Mouse (Mus musculus): ENCODE measurements around the gene Socs1. TPM values are rescaled to one million over a fixed set of nuclear protein-coding genes. Genes with fewer than 3 reads are reported as not detected.

Socs1 gene
- polyA plus RNA-seq, 1 experiment = 1.9 TPM

DNA sequence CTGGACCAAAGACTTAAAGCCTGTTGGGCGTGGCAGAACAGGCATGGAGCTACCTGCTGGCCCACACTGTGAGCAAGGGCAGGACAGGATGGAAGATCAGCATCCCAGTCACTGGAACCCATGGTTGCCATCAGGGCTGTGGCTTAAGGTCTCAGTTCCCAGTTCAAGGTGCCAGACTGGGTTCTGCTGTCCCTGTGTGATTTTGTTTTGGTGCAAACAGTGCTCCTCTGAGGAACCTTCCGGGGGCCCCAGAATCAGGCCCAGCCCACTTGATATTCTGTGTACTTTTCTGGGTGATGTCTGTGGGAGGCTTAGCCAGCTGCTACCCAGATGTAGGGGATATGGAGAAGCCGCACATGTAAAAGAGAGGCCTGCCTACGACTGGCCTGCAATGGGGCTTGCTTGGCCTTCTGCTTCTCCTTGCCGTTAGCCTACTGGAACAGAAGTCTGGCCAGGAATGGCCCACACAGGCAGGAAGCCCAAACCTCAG, 4.7 kb downstream of the Socs1 start:
- H3K9me3 ChIP-seq (replicated peaks; ENCODE audit: control insufficient read depth, insufficient read depth, low read length, poor library complexity, severe bottlenecking) = no peaks in the 10 kb centered on the region
- no peak overlapping the region for H3K4me3 ChIP-seq (ENCODE audit: low read depth, low read length)
- no peaks in the 10 kb centered on the region; the same call in 1 of the 2 replicates for H3K27me3 ChIP-seq (ENCODE audit: control insufficient read depth, insufficient read depth, low read length, poor library complexity, severe bottlenecking)
- H3K27ac ChIP-seq (ENCODE audit: insufficient read depth, low read length) = no peak overlapping the region
- no peak overlapping the region for H3K9ac ChIP-seq (ENCODE audit: low read depth, poor library complexity, severe bottlenecking)
- TF ChIP-seq EP300 (IDR thresholded peaks at IDR 0.05; ENCODE audit: insufficient read depth, low read depth, low read length) = no peak
- no peaks in the 10 kb centered on the region for H3K36me3 ChIP-seq (ENCODE audit: control insufficient read depth, insufficient read depth, low read length, poor library complexity, severe bottlenecking)
- H3K4me1 ChIP-seq (ENCODE audit: control insufficient read depth, insufficient read depth, low read length) = no peaks in the 10 kb centered on the region

DNA sequence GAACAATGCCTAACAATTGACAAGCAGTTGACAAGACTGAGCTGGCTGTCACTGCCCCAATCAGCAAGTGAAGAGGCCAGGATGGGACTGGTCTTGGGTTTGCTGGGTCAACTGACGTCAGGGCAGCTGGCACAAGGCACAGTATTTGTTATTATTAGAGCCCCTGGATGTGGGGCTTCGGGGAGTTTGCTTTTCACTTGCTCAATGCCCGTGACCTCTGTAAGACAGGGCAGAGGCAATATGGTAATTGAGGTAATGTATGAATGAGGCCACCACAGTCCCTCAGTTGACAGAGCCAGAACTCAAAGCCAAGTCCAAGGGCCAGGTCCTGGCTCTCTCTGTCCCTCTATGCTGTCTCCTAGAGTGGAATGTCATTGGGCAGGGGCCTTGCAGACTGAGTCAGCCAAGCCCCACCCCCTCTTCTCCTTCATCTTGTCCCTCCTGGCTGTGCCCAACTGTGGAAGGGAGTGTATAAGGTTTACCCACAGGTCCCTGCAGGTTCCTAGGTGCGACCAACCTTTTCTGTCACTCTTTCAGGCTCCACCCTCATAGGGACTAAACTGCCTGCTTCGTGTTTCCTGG, 7.7 kb downstream of the Socs1 start:
- H3K9ac ChIP-seq (ENCODE audit: low read depth, poor library complexity, severe bottlenecking) = no peak overlapping the region
- no peaks in the 10 kb centered on the region for H3K4me1 ChIP-seq (ENCODE audit: control insufficient read depth, insufficient read depth, low read length)
- no peak overlapping the region for H3K27ac ChIP-seq (ENCODE audit: insufficient read depth, low read length)
- no peaks in the 10 kb centered on the region for H3K27me3 ChIP-seq (ENCODE audit: control insufficient read depth, insufficient read depth, low read length, poor library complexity, severe bottlenecking)
- no peaks in the 10 kb centered on the region for H3K36me3 ChIP-seq (ENCODE audit: control insufficient read depth, insufficient read depth, low read length, poor library complexity, severe bottlenecking)
- H3K9me3 ChIP-seq (replicated peaks; ENCODE audit: control insufficient read depth, insufficient read depth, low read length, poor library complexity, severe bottlenecking) = no peaks in the 10 kb centered on the region
- no peak overlapping the region for H3K4me3 ChIP-seq (ENCODE audit: low read depth, low read length)
- TF ChIP-seq EP300 (IDR thresholded peaks at IDR 0.05; ENCODE audit: insufficient read depth, low read depth, low read length) = no peak
- TF ChIP-seq POLR2A (IDR thresholded peaks at IDR 0.05; ENCODE audit: insufficient read depth, low read length) = no peak
- no peak for TF ChIP-seq CTCF (IDR thresholded peaks at IDR 0.05; ENCODE audit: low read depth, low read length)

DNA sequence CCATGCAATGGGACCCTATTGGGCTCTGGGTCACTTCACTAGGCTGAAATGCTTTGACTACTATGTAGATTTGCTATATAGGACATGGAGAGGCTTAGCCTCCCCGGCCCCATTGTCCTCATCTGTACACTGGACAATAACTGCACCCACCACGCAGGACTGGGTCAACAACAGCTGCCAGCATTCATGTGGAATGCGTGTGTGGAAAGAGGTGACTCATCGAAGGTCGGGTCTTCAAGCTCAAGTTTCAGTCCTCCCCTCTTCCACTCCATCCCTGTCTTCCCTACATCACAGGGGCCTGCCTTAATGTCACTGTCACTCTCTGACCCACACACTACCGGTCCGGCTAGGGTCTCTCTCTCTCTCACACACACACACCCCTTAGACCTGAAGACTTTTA, 9.0 kb downstream of the Socs1 start:
- Histone ChIP-seq H3K36me3 (ENCODE audit: control insufficient read depth, insufficient read depth, low read length, poor library complexity, severe bottlenecking) (no peaks in the 10 kb centered on the region), H3K9ac (ENCODE audit: low read depth, poor library complexity, severe bottlenecking) (no peak overlapping the region), H3K4me3 (ENCODE audit: low read depth, low read length) (no peak overlapping the region), H3K27ac (ENCODE audit: insufficient read depth, low read length) (no peak overlapping the region), H3K27me3 (ENCODE audit: control insufficient read depth, insufficient read depth, low read length, poor library complexity, severe bottlenecking) (no peaks in the 10 kb centered on the region), H3K4me1 (ENCODE audit: control insufficient read depth, insufficient read depth, low read length) (no peaks in the 10 kb centered on the region), H3K9me3 (replicated peaks; ENCODE audit: control insufficient read depth, insufficient read depth, low read length, poor library complexity, severe bottlenecking) (no peaks in the 10 kb centered on the region)
- TF ChIP-seq CTCF (IDR thresholded peaks at IDR 0.05; ENCODE audit: low read depth, low read length) = no peak
- no peak for TF ChIP-seq POLR2A (IDR thresholded peaks at IDR 0.05; ENCODE audit: insufficient read depth, low read length)
- TF ChIP-seq EP300 (IDR thresholded peaks at IDR 0.05; ENCODE audit: insufficient read depth, low read depth, low read length) = no peak

DNA sequence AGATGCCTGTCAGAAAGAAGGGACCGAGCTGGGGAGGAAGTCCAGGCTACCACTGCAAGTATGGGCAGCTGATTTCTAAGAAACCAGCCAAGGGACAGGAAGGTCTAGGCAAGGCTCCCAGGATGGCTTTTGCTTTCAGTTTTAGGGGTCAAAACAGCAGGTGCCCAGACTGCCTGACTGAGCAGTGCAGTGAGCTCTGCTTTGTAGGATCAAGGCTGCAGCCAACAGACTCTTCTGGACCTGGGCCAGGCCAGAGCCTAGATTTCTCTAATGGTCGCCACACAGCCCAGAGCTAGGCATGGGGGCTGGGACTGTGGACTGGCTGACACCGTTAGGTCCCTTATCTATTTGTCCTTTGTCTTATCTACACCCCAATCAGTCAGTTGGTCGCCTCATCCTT, 10.6 kb downstream of the Socs1 start:
- Histone ChIP-seq H3K4me3 (ENCODE audit: low read depth, low read length) (no peak overlapping the region), H3K9me3 (replicated peaks; ENCODE audit: control insufficient read depth, insufficient read depth, low read length, poor library complexity, severe bottlenecking) (no peaks in the 10 kb centered on the region), H3K36me3 (ENCODE audit: control insufficient read depth, insufficient read depth, low read length, poor library complexity, severe bottlenecking) (no peaks in the 10 kb centered on the region), H3K27me3 (ENCODE audit: control insufficient read depth, insufficient read depth, low read length, poor library complexity, severe bottlenecking) (no peaks in the 10 kb centered on the region), H3K9ac (ENCODE audit: low read depth, poor library complexity, severe bottlenecking) (no peak overlapping the region), H3K4me1 (ENCODE audit: control insufficient read depth, insufficient read depth, low read length) (no peaks in the 10 kb centered on the region), H3K27ac (ENCODE audit: insufficient read depth, low read length) (no peak overlapping the region)
- no peak for TF ChIP-seq CTCF (IDR thresholded peaks at IDR 0.05; ENCODE audit: low read depth, low read length)

DNA sequence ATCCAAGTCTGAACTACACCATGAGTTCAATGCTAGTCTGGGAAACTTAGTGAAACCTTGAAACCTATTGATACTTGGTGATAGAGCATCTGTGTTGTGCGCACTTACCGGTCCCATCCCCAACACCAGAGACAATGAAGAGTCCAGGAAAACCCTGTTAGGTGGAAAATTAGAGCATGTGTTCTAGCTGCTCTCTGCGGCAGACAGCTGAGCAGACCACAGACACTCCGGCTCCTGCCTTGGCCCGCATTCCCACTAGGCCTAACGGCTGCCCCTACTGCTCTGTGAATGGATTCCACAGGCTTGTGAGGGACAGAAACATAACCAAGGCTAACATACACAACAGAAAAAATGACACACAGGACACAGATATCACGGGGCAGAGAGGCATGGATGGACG, 11.8 kb downstream of the Socs1 start:
- TF ChIP-seq POLR2A (IDR thresholded peaks at IDR 0.05; ENCODE audit: insufficient read depth, low read length) (no peak), CTCF (IDR thresholded peaks at IDR 0.05; ENCODE audit: low read depth, low read length) (no peak), EP300 (IDR thresholded peaks at IDR 0.05; ENCODE audit: insufficient read depth, low read depth, low read length) (no peak)
- Histone ChIP-seq H3K4me3 (ENCODE audit: low read depth, low read length) (no peak overlapping the region), H3K4me1 (ENCODE audit: control insufficient read depth, insufficient read depth, low read length) (no peaks in the 10 kb centered on the region), H3K27ac (ENCODE audit: insufficient read depth, low read length) (no peak overlapping the region), H3K27me3 (ENCODE audit: control insufficient read depth, insufficient read depth, low read length, poor library complexity, severe bottlenecking) (no peaks in the 10 kb centered on the region), H3K9me3 (replicated peaks; ENCODE audit: control insufficient read depth, insufficient read depth, low read length, poor library complexity, severe bottlenecking) (no peaks in the 10 kb centered on the region), H3K36me3 (ENCODE audit: control insufficient read depth, insufficient read depth, low read length, poor library complexity, severe bottlenecking) (no peaks in the 10 kb centered on the region), H3K9ac (ENCODE audit: low read depth, poor library complexity, severe bottlenecking) (no peak overlapping the region)

DNA sequence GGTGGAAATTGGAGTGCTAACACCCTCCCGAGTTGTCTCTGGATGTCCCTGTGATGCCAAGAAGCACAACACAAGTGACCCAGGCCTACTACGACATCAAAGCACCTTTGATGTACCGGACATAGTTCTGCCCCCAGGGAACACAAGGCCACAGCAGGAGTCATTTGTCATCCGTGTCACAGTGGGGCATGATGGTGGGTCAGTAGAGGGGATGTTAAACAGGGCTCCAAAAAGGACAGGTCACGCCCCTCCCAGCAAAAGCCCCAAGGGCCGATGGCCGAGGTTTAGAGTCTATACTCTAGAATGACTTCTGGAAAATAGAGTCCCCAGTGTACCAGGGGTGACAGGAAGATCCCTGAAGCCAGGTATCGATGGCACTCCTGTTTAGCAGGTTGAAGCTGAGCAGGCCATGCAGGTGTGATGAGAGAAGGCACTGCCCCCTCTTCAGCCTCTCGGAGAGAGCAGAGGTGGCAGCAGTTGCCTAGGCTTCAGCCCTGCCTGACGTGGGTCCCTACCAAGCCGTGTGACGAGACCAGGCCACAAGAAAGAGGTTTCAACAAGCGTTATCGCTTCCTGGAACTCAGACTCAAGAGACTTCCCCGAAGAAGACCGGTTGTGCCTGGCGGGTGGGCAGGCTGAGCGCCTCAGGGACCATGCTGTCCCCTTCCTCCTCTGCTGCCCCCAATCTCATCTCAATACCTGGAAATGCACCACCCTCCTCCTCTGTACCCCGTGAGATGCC, 13.4 kb downstream of the Socs1 start:
- no peak for TF ChIP-seq EP300 (IDR thresholded peaks at IDR 0.05; ENCODE audit: insufficient read depth, low read depth, low read length)
- no peak for TF ChIP-seq POLR2A (IDR thresholded peaks at IDR 0.05; ENCODE audit: insufficient read depth, low read length)
- no peak for TF ChIP-seq CTCF (IDR thresholded peaks at IDR 0.05; ENCODE audit: low read depth, low read length)
- Histone ChIP-seq H3K27ac (ENCODE audit: insufficient read depth, low read length) (no peak overlapping the region), H3K36me3 (ENCODE audit: control insufficient read depth, insufficient read depth, low read length, poor library complexity, severe bottlenecking) (no peaks in the 10 kb centered on the region), H3K9me3 (replicated peaks; ENCODE audit: control insufficient read depth, insufficient read depth, low read length, poor library complexity, severe bottlenecking) (no peaks in the 10 kb centered on the region), H3K4me3 (ENCODE audit: low read depth, low read length) (no peak overlapping the region), H3K4me1 (ENCODE audit: control insufficient read depth, insufficient read depth, low read length) (no peaks in the 10 kb centered on the region), H3K9ac (ENCODE audit: low read depth, poor library complexity, severe bottlenecking) (no peak overlapping the region), H3K27me3 (ENCODE audit: control insufficient read depth, insufficient read depth, low read length, poor library complexity, severe bottlenecking) (no peaks in the 10 kb centered on the region)

Measured in ES-Bruce4 (cell line).